Mouse (Mus musculus): ENCODE data around the gene Arih2. TPM values are rescaled to one million over a fixed set of nuclear protein-coding genes. Genes with fewer than 3 reads are reported as not detected.

Arih2 gene
- 46.9 and 50.9 TPM in 2 replicates for polyA plus RNA-seq (2014; fragmentation: Nextera tagmentation; extraction: Ambion mirVana)

DNA sequence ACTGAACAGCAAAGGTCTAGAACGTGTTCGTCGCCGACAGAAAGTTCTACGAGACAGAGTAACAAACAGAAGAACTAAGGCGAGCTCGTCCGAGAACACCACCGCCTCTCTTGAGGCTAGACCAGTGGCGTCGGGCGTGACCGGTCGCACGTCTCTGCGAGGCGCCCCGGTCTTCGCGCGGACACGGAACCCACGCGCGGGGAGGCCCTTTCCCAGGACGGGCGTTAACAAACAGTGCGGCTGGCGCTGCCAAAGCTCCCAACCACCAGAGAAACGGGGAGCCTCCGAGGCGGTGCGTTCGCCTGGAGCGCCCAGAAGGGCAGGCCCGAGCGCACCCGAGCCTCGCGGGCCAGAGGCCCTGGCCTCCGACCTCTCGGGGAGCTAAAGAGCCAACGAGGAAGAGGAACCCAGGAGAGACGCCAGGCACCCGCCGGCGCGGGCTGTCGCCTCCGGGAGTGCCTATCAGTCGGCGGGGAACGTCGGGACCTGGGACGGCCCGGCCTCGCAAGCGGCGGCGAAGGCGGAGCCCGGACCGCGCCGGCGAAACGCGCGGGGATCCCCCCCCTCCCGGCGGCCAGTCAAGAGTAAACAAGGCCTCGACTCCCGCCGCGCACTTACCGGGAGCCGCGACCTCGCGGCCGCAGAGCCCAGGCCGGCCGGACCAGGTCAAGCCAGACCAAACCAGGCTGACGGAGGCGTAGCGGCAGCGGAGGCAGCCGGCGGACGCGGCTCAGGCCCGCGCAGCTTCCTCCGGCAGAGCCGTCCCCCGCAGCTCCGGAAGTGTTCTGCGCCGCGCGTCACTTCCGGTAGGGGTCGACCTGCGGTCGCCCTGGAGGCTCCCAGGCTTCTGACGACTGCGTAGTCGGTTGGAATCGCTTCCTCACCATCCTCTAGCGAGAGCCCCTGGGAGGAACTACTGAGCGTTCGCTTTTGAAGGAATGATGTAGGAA, at the start of gene Arih2:
TSS of gene Arih2 (minus strand) at position 776 of the 950 bp plus-strand sequence.
- Histone ChIP-seq H3K9me3 (ENCODE audit: control insufficient read depth, low read length) (no peaks in the 10 kb centered on the region), H3K4me3 (ENCODE audit: low read depth, low read length) (peak within 1 kb of the TSS; percentile 94), H3K4me1 (ENCODE audit: control insufficient read depth, insufficient read depth, low read length) (peaks cover 12% of the 10 kb centered on the region), H3K36me3 (ENCODE audit: control insufficient read depth, insufficient read depth, low read length) (no peaks in the 10 kb centered on the region), H3K4me2 (peak within 1 kb of the TSS; percentile 92), H3K9ac (ENCODE audit: low read length) (peak within 1 kb of the TSS; percentile 85), H3K27ac (ENCODE audit: low read depth, low read length) (peak within 1 kb of the TSS; percentile 42; the same call in 1 of the 2 replicates), H3K27me3 (ENCODE audit: control insufficient read depth, insufficient read depth, low read length) (no peaks in the 10 kb centered on the region)
- DNase-seq (ENCODE audit: low spot score, missing footprints): peak; percentile 99
- ATAC-seq (ENCODE audit: low FRiP score): peak; percentile 97
- under 1% methylated on average over 96 of the region's 112 CpGs for WGBS

DNA sequence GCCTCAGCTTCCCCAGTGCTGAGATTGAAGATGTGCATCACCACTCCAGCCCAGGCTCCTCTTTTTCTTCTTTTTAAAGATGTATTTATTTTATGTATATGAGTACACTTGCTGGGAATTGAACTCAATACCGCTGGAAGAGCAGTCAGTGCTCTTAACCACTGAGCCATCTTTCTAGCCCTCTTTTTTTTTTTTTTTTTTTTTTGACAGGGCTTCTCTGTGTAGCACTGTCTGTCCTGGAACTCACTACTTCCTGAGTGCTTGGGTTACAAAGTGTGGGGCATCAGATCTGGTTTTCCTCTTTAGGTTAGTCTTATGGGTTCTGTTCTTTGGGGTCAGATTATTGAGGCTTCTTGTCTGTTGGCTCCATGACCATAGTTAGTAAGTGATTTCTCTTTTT, 45.3 kb upstream of the Arih2 start:
- WGBS: 75% methylated on average over 1 of the region's 1 CpGs
- Histone ChIP-seq H3K4me1 (ENCODE audit: control insufficient read depth, insufficient read depth, low read length) (peaks cover 23% of the 10 kb centered on the region), H3K27ac (ENCODE audit: low read depth, low read length) (no peak overlapping the region), H3K9ac (ENCODE audit: low read length) (no peak overlapping the region), H3K4me3 (ENCODE audit: low read depth, low read length) (no peak overlapping the region), H3K36me3 (ENCODE audit: control insufficient read depth, insufficient read depth, low read length) (no peaks in the 10 kb centered on the region), H3K27me3 (ENCODE audit: control insufficient read depth, insufficient read depth, low read length) (peaks cover 7% of the 10 kb centered on the region; the same call in 1 of the 2 replicates), H3K9me3 (ENCODE audit: control insufficient read depth, low read length) (no peaks in the 10 kb centered on the region), H3K4me2 (no peak overlapping the region)
- ATAC-seq (ENCODE audit: low FRiP score) (no peak), DNase-seq (ENCODE audit: low spot score, missing footprints) (no peak)

DNA sequence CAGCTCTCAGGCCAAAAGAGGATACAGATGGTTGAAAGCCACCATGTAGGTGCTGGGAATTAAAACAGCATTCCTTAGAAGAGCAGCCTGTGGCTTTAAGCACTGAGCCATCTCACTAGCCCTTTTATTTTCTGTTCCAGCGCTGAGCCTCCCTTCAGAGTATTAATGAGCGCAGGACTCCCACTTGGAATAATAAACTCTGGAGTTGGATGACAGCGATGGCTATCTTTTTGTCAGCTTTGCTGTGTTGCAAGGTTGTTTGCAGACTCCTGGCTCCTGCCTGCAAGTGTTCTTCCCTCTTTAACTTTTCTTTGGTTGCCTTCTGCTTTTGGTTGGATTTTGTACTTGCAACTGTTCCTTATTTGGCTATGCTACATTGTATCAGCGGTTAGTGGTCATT, 44.8 kb upstream of the Arih2 start:
- no peaks in the 10 kb centered on the region for H3K36me3 ChIP-seq (ENCODE audit: control insufficient read depth, insufficient read depth, low read length)
- H3K27ac ChIP-seq (ENCODE audit: low read depth, low read length): no peak overlapping the region
- ATAC-seq (ENCODE audit: low FRiP score) (no peak), DNase-seq (ENCODE audit: low spot score, missing footprints) (no peak)
- H3K9ac ChIP-seq (ENCODE audit: low read length): no peak overlapping the region
- no peaks in the 10 kb centered on the region for H3K9me3 ChIP-seq (ENCODE audit: control insufficient read depth, low read length)
- WGBS: 69% methylated on average over 4 of the region's 4 CpGs
- no peak overlapping the region for H3K4me2 ChIP-seq
- peaks cover 29% of the 10 kb centered on the region for H3K4me1 ChIP-seq (ENCODE audit: control insufficient read depth, insufficient read depth, low read length)
- H3K4me3 ChIP-seq (ENCODE audit: low read depth, low read length): no peak overlapping the region
- peaks cover 7% of the 10 kb centered on the region; the same call in 1 of the 2 replicates for H3K27me3 ChIP-seq (ENCODE audit: control insufficient read depth, insufficient read depth, low read length)

DNA sequence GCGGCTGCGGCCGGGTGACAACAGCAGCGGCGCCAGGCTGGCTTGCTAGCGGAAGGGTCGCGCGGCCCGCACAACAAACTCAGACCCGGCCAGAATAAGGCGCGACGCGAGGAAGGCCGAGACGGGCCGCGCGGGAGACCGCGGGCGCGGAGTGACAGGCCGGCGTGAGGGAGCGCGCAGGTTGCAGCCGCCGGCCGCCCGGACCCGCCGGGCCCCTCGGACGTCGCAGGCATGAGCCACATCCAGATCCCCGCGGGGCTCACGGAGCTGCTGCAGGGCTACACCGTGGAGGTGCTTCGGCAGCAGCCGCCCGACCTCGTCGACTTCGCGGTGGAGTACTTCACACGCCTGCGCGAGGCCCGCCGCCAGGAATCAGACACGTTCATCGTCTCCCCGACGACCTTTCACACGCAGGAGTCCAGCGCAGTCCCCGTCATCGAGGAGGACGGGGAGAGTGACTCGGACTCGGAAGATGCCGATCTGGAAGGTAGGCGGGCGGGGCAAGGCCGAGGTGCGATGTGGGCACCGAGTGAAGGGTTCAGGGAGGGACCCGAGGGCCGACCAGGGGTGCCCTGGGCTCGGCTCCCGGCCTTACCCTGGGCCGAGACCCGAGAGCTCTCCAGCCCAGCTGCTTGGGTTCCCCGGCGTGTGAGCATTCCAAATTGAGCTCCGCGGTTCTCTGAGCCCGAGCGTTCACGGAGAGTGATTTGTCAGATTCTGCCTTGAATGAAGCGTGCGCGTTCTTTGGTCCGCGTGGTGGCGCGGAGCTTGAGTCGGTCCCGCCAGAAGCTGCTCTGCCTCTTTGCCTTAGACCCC, 43.2 kb upstream of the Arih2 start:
- Histone ChIP-seq H3K9me3 (ENCODE audit: control insufficient read depth, low read length) (no peaks in the 10 kb centered on the region), H3K27me3 (ENCODE audit: control insufficient read depth, insufficient read depth, low read length) (peaks cover 7% of the 10 kb centered on the region; the same call in 1 of the 2 replicates), H3K4me1 (ENCODE audit: control insufficient read depth, insufficient read depth, low read length) (peaks cover 36% of the 10 kb centered on the region), H3K4me3 (ENCODE audit: low read depth, low read length) (peak overlapping the region; percentile 72), H3K36me3 (ENCODE audit: control insufficient read depth, insufficient read depth, low read length) (no peaks in the 10 kb centered on the region), H3K27ac (ENCODE audit: low read depth, low read length) (peak overlapping the region; percentile 35; the same call in 1 of the 2 replicates), H3K4me2 (peak overlapping the region; percentile 91), H3K9ac (ENCODE audit: low read length) (peak overlapping the region; percentile 78)
- ATAC-seq (ENCODE audit: low FRiP score): peak; percentile 69
- DNase-seq (ENCODE audit: low spot score, missing footprints): peak; percentile 97
- under 1% methylated on average over 70 of the region's 92 CpGs for WGBS

DNA sequence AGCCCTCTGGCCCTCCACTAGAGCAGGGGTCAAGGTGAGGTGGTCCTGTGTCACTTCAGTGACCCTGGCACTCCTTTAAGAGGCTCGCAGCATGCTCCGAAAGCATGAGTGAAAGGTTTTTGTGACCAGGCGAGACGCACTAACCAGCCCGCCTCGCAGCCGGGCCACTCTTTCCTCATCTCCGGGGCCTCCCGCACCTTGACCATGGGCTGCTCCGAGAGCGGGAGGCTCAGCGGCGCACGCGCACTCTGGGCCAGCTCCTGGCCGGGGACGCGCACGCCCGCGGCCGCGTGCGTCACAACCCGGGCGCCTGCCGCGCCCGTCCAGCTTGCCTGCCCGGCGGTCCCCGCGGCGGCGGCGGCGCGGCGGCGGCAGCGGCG, 42.6 kb upstream of the Arih2 start:
- H3K4me1 ChIP-seq (ENCODE audit: control insufficient read depth, insufficient read depth, low read length): peaks cover 39% of the 10 kb centered on the region
- H3K4me2 ChIP-seq: peak overlapping the region; percentile 91
- ATAC-seq (ENCODE audit: low FRiP score): peak; percentile 90
- DNase-seq (ENCODE audit: low spot score, missing footprints): peak; percentile 99
- H3K4me3 ChIP-seq (ENCODE audit: low read depth, low read length): peak overlapping the region; percentile 72
- peak overlapping the region; percentile 35; the same call in 1 of the 2 replicates for H3K27ac ChIP-seq (ENCODE audit: low read depth, low read length)
- H3K9me3 ChIP-seq (ENCODE audit: control insufficient read depth, low read length): no peaks in the 10 kb centered on the region
- peaks cover 7% of the 10 kb centered on the region; the same call in 1 of the 2 replicates for H3K27me3 ChIP-seq (ENCODE audit: control insufficient read depth, insufficient read depth, low read length)
- under 1% methylated on average over 35 of the region's 42 CpGs for WGBS
- no peaks in the 10 kb centered on the region for H3K36me3 ChIP-seq (ENCODE audit: control insufficient read depth, insufficient read depth, low read length)
- H3K9ac ChIP-seq (ENCODE audit: low read length): peak overlapping the region; percentile 78

DNA sequence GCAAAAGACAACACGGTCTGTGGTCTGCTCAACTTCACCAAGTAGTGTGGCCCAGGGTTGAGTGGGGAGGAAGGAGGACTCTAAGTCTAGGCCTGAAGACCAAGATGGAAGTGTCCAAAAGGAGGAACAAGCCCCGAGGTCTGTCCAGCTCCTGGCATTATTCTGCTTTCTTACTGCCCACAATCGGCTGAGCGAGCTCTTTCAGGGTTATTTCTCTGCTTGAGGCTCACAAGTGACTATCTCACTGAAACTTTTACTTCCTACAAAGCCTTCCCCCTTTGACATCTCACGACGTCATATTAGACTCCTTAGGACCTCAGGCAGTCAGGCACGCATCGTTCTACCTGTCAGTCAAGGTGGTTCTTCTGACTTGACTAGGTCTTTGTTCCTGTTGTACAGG, 42.2 kb upstream of the Arih2 start:
- Histone ChIP-seq H3K27ac (ENCODE audit: low read depth, low read length) (no peak overlapping the region), H3K9me3 (ENCODE audit: control insufficient read depth, low read length) (no peaks in the 10 kb centered on the region), H3K4me1 (ENCODE audit: control insufficient read depth, insufficient read depth, low read length) (peaks cover 43% of the 10 kb centered on the region), H3K9ac (ENCODE audit: low read length) (peak overlapping the region; percentile 78), H3K36me3 (ENCODE audit: control insufficient read depth, insufficient read depth, low read length) (no peaks in the 10 kb centered on the region), H3K4me3 (ENCODE audit: low read depth, low read length) (peak overlapping the region; percentile 72), H3K27me3 (ENCODE audit: control insufficient read depth, insufficient read depth, low read length) (peaks cover 7% of the 10 kb centered on the region; the same call in 1 of the 2 replicates), H3K4me2 (peak overlapping the region; percentile 91)
- DNase-seq (ENCODE audit: low spot score, missing footprints) (no peak), ATAC-seq (ENCODE audit: low FRiP score) (no peak)
- WGBS: 72% methylated on average over 8 of the region's 8 CpGs

DNA sequence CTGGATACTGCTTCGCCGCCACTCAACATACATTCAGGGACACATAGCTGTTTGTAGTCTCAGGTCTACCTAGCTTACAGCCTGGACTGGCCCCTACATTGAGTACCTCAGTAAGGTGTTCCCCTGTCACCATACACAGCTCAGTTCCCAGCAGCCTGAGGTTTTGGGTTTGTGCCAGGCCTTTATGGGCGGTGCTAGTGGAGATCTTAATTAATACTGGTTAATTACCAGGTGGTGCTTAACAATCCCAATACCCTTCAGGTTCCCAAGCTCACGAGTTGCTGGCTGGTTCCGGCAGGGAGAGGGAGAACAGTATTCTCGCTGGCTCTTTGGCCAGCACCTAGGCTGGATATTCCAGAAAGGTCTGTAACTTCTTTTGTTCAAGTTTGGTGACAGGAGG, 41.7 kb upstream of the Arih2 start:
- H3K4me1 ChIP-seq (ENCODE audit: control insufficient read depth, insufficient read depth, low read length): peaks cover 46% of the 10 kb centered on the region
- no peak overlapping the region for H3K9ac ChIP-seq (ENCODE audit: low read length)
- H3K27me3 ChIP-seq (ENCODE audit: control insufficient read depth, insufficient read depth, low read length): peaks cover 7% of the 10 kb centered on the region; the same call in 1 of the 2 replicates
- 90% methylated on average over 6 of the region's 6 CpGs for WGBS
- H3K4me2 ChIP-seq: no peak overlapping the region
- H3K36me3 ChIP-seq (ENCODE audit: control insufficient read depth, insufficient read depth, low read length): no peaks in the 10 kb centered on the region
- H3K27ac ChIP-seq (ENCODE audit: low read depth, low read length): no peak overlapping the region
- ATAC-seq (ENCODE audit: low FRiP score): no peak
- DNase-seq (ENCODE audit: low spot score, missing footprints): no peak
- H3K9me3 ChIP-seq (ENCODE audit: control insufficient read depth, low read length): no peaks in the 10 kb centered on the region
- no peak overlapping the region for H3K4me3 ChIP-seq (ENCODE audit: low read depth, low read length)

DNA sequence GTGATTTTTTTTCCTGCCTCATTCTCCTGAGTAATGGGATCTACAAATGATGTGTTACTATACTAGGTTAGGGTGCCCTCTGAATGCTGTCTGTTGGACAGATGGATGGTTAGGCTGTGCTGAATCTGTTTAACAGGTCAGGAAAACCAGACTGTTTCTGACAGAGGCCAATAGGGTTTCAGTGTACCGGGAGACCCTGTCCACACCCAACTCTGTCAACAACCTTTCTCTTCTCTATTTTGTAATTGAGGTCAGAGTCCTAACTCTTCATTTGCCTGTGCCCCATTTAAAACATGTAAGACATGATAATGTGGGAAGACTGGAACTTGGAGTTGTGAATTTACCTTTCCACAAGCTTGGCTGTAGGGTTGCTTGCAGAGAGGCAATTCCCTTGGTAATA, 40.8 kb upstream of the Arih2 start:
- no peak overlapping the region for H3K4me3 ChIP-seq (ENCODE audit: low read depth, low read length)
- ATAC-seq (ENCODE audit: low FRiP score) (no peak), DNase-seq (ENCODE audit: low spot score, missing footprints) (no peak)
- peaks cover 46% of the 10 kb centered on the region for H3K4me1 ChIP-seq (ENCODE audit: control insufficient read depth, insufficient read depth, low read length)
- H3K27me3 ChIP-seq (ENCODE audit: control insufficient read depth, insufficient read depth, low read length): peaks cover 7% of the 10 kb centered on the region; the same call in 1 of the 2 replicates
- no peaks in the 10 kb centered on the region for H3K9me3 ChIP-seq (ENCODE audit: control insufficient read depth, low read length)
- 86% methylated on average over 1 of the region's 1 CpGs for WGBS
- H3K9ac ChIP-seq (ENCODE audit: low read length): no peak overlapping the region
- no peaks in the 10 kb centered on the region for H3K36me3 ChIP-seq (ENCODE audit: control insufficient read depth, insufficient read depth, low read length)
- no peak overlapping the region for H3K4me2 ChIP-seq
- H3K27ac ChIP-seq (ENCODE audit: low read depth, low read length): no peak overlapping the region

Measured in midbrain, embryonic 11.5 days (tissue).